Mouse (Mus musculus): ENCODE measurements around the gene Med20.
A peak's percentile ranks its signal among the peaks of the same experiment; 100 is the strongest.
"Not testable (repeated sequence)": the region's sequence is repeated elsewhere in the genome, so short reads cannot be mapped to it uniquely, and the experiment has no call there.

The Med20 gene

GRCm38 (mm10) chr17:47597261-47597660 is 14.1 kb upstream of the Med20 start:
- DNase-seq: no peak

- peak; percentile 53 to 63 for DNase-seq
These were observed 13.4 kb upstream of the Med20 start for GRCm38 (mm10) chr17:47597838-47598579.

GRCm38 (mm10) chr17:47598580-47599304 is 12.6 kb upstream of the Med20 start:
- DNase-seq: not testable (repeated sequence)

- DNase-seq: no peak
These were observed 11.7 kb upstream of the Med20 start for GRCm38 (mm10) chr17:47599511-47600297.

GRCm38 (mm10) chr17:47600601-47601388 is 10.6 kb upstream of the Med20 start:
- DNase-seq: no peak

- DNase-seq: no peak
These were observed 10.0 kb upstream of the Med20 start for GRCm38 (mm10) chr17:47601389-47601755.

- no peak for DNase-seq
These were observed 9.1 kb upstream of the Med20 start for GRCm38 (mm10) chr17:47602289-47602688.

- DNase-seq: no peak
These were observed 5.2 kb upstream of the Med20 start for GRCm38 (mm10) chr17:47606220-47606619.

GRCm38 (mm10) chr17:47609182-47609581 is 2.2 kb upstream of the Med20 start:
- DNase-seq: no peak

- DNase-seq: no peak
These were observed 240 bp downstream of the Med20 start for GRCm38 (mm10) chr17:47611661-47611982.

GRCm38 (mm10) chr17:47614018-47614417 is 2.6 kb downstream of the Med20 start:
- DNase-seq: peak; percentile 46 to 48

- no peak for DNase-seq
These were observed 4.7 kb downstream of the Med20 start for GRCm38 (mm10) chr17:47616119-47616518.

GRCm38 (mm10) chr17:47616652-47617051 is 5.3 kb downstream of the Med20 start:
- no peak for DNase-seq

- DNase-seq: no peak
These were observed 6.4 kb downstream of the Med20 start for GRCm38 (mm10) chr17:47617605-47618307.

GRCm38 (mm10) chr17:47618556-47619311 is 7.4 kb downstream of the Med20 start:
- DNase-seq: peak; percentile 60 to 71

- no peak for DNase-seq
These were observed 11.7 kb downstream of the Med20 start for GRCm38 (mm10) chr17:47622912-47623554.

GRCm38 (mm10) chr17:47624572-47624971 is 13.2 kb downstream of the Med20 start:
- not testable (repeated sequence) for DNase-seq

GRCm38 (mm10) chr17:47625088-47625487 is 13.7 kb downstream of the Med20 start:
- DNase-seq: no peak

GRCm38 (mm10) chr17:47626031-47626430 is 14.6 kb downstream of the Med20 start:
- no peak for DNase-seq

- DNase-seq: no peak
These were observed 16.4 kb downstream of the Med20 start for GRCm38 (mm10) chr17:47627791-47628190.
